Mouse (Mus musculus): ENCODE results near the gene Camk2d.

Camk2d gene

GRCm38 (mm10) chr3:126612748-126613509, 16.8 kb downstream of the Camk2d start:
- DNase-seq (ENCODE audit: extremely low spot score, low spot score) = no peak

DNA sequence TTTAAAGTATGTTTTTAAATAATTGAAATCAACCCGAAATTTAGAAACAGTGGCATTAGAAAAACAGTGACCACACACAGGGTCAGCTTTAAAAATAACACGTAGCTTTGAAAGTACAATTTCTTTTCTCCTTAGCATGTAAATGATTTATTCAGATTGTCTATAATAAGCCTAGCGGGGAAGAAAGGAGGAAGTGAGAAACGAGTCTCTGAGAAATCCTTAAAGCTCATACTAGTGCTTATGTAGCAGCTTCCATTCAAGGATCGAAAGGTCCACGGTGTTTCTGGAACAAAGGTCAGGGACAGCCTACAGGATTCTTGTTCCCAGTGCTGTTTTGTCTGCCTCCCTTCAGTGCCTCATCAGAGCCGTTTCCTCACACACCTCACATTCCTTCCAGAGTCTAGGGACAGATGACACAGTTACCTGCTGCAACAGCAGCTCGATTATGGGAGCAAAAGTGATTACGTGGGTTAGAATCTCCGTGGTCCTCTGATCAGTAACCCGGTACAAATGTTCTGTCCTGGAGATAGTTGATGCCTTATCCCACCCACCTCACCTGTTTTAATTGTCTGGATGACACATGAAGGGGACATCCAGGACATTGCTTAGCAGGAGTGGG, 17.5 kb downstream of the Camk2d start:
- no peak for DNase-seq (ENCODE audit: extremely low spot score, low spot score)

- DNase-seq (ENCODE audit: extremely low spot score, low spot score) = no peak
Observed at GRCm38 (mm10) chr3:126615306-126615705, 19.2 kb downstream of the Camk2d start.

- no peak for DNase-seq (ENCODE audit: extremely low spot score, low spot score)
Observed at GRCm38 (mm10) chr3:126620152-126620551, 24.1 kb downstream of the Camk2d start.

GRCm38 (mm10) chr3:126622509-126622908, 26.4 kb downstream of the Camk2d start:
- DNase-seq (ENCODE audit: extremely low spot score, low spot score) = no peak

DNA sequence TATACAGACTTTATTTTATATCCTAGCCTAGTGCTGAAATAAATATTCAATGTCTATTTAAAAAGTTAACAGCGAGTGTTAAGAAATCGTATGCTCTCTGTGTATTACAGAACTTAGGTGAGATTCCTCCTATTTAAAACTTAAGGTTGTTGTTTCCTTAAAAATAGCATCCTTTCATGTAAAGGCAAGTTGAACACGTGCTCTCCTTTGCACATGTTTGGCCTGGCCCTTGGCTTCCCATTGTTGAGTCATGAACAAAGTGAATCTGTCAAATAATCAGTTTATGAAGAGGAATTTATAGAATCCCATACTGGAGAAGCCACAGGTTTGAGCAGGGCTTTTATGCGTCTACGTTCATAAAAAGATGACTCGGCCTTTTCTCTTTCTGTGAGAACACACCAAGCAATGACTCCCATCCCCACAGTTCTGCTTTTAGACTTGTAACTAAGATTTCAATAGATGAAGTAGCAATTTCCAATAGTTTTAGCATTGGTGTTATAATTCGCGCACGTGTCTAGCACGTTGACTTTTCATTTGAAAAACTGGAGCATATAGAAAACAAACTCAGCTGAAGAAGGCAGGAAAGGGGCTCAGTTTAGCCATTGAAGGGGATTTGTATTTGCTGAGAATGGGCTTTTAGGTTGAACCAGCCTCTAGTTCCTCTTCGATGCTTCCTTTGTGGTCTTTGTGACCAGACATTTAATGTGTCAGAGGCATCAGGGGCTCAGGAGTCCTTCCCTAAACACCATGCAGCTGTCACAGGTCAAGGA, 29.1 kb downstream of the Camk2d start:
- DNase-seq (ENCODE audit: extremely low spot score, low spot score) = no peak

- DNase-seq (ENCODE audit: extremely low spot score, low spot score) = no peak
Observed at GRCm38 (mm10) chr3:126625764-126626040, 29.6 kb downstream of the Camk2d start.

GRCm38 (mm10) chr3:126627968-126628367, 31.9 kb downstream of the Camk2d start:
- no peak for DNase-seq (ENCODE audit: extremely low spot score, low spot score)

DNA sequence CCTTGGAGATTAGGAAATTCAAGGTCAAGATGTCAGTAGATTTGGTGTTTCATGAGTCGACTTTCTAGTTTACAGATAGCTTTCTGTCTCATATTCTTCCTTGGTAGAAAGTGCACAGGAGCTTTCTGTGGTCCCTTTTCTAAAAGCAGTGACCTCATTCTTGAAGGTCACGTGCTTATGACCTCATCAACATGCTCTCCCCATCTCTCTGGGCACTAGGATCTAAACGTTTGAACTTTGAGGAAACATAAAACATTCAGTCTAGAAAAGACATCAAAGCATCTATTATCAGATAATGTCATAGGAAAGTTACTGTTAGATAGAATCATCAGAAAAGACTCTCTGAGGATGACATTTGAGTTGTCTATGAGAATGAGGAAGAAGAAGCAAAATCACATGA, 32.3 kb downstream of the Camk2d start:
- DNase-seq (ENCODE audit: extremely low spot score, low spot score) = no peak

DNA sequence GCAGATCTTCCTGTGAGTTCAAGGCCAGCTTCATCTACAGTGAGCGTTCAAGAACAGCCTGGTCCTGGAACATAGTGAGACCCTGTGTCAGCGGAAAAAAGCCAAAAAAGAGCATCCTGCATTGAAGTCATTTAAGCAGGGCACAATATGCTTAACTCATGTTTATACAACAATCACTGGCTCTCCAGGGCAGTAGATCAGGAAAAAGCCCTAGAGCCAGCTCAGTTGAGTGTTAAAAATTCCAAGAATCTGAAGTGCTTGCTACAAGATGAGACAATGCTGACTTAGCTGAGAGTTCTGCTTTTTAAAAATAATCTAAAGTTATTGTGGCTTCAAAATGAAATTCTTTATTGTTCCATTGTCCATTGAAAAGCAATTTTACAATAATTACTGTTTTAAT, 32.9 kb downstream of the Camk2d start:
- DNase-seq (ENCODE audit: extremely low spot score, low spot score) = no peak

- no peak for DNase-seq (ENCODE audit: extremely low spot score, low spot score)
Observed at GRCm38 (mm10) chr3:126630111-126630869, 34.2 kb downstream of the Camk2d start.

DNA sequence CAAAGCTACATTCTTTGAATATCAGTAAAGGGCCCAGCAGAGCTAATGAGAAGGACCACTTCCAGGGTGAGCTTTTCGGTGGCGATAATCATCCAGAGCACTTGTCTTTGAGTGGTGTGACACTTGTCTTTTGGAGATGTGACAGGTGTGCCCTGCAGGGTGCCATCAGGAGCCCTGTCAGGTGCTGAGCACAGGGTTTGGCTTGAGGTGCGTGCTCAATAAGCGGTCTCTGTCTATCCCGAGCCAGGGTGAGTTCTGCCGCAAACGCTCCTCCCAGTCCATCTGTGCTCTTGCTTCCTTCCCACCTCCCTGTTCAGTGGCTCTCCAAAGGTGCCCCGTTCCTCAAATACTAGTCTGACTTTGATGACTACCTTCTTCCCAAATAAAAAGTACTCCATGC, 35.5 kb downstream of the Camk2d start:
- DNase-seq (ENCODE audit: extremely low spot score, low spot score) = no peak

GRCm38 (mm10) chr3:126632580-126632979, 36.5 kb downstream of the Camk2d start:
- no peak for DNase-seq (ENCODE audit: extremely low spot score, low spot score)

DNA sequence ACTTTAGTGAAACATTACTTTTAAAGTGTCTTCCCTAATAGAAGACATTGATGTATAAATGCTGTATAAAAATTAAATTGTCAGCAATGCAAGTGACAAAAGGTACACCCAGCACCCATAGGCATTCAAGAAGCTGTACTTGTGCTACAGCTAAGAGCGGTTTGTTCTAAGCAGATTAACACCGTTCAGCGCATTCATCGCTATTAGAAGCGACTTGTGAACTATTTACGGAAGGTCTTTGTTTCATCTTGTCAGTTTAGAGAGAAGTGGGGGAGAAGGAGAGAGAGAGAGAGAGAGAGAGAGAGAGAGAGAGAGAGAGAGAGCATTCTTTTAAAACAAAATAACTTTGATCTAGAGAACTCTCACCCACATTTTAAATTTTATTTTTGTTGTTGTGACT, 38.1 kb downstream of the Camk2d start:
- DNase-seq (ENCODE audit: extremely low spot score, low spot score) = no peak

GRCm38 (mm10) chr3:126638259-126638658, 42.2 kb downstream of the Camk2d start:
- DNase-seq (ENCODE audit: extremely low spot score, low spot score) = no peak

- no peak for DNase-seq (ENCODE audit: extremely low spot score, low spot score)
Observed at GRCm38 (mm10) chr3:126639098-126639513, 43.0 kb downstream of the Camk2d start.

DNA sequence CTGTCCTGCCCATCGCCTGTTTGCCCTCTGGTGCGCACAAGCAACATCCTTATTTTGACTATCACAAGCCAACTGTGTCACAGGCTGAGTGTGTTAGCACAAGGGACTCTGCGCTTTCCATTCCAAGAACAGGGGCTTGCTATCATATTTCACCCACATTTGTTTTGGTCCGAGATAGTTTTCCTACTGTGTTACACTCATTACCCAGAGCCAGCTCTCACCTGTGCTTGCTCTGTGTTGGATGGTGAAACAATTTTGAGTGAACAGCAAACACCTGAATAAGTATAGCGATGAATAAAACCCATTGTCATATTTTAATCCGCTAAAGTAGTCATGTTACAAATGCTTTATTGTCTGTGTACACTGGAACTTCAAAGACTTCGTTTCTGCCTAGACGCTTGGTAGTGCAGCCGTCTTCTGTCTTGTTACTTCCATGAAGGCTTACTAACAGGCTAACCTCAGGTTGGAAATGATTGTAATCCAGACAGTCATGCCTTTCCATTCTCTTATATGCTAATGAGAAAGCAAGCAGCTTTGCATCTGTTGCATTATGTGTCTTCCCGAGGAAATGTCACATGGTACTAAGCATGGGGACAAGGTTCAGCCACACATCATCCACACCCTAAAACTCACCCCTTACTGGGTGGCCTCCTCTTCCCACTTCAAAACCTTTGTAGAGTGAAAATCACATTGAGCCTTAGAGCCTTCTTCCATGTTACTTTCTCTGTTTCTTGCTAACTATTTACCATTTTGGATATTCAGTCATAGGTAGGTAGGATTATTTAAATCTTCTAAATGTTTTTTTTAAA, 44.5 kb downstream of the Camk2d start:
- DNase-seq (ENCODE audit: extremely low spot score, low spot score) = no peak

GRCm38 (mm10) chr3:126641451-126641850, 45.3 kb downstream of the Camk2d start:
- DNase-seq (ENCODE audit: extremely low spot score, low spot score) = no peak

- DNase-seq (ENCODE audit: extremely low spot score, low spot score) = no peak
Observed at GRCm38 (mm10) chr3:126643071-126644010, 47.2 kb downstream of the Camk2d start.

DNA sequence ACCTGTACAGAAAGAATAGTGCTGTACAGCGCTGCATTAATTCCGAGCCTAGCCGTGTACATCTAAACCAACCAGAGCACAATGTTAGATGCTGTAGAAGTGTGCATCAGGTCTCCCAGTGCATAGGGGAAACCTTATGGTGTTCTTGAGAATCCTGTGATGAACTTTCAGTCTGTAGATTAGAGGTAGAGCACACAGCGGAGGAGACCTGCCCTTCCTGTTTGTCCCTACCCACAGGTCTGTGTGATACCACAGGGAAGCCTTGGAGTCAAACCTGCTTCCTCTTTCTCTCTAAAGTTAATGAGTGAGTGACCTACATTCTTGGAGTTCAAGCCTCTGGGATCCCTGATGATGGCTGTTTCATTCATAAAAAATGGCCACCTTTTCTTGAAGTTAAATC, 54.2 kb downstream of the Camk2d start:
- no peak for DNase-seq (ENCODE audit: extremely low spot score, low spot score)

Data from neural tube, embryonic 10.5 days (tissue).